Mouse (Mus musculus) hindbrain, embryonic 10.5 days (tissue): ENCODE measurements around the gene Hnrnpc. TPM values are rescaled to one million over a fixed set of nuclear protein-coding genes. Genes with fewer than 3 reads are reported as not detected.

Source experiments
- DNase-seq: peaks from one replicate; pipeline ENCODE4 v3.0.0-alpha.2; 2017; ENCODE audit warnings: low spot score
- H3K27ac ChIP-seq: fragments of 300-500 bp; sonication (generic); 2 replicates; pipeline ENCODE4 v1.5.1; 2016; ENCODE audit warnings: mild to moderate bottlenecking, moderate library complexity
- H3K27me3 ChIP-seq: fragments of 300-500 bp; sonication (generic); 2 replicates; pipeline ENCODE4 v1.6.1; 2016; ENCODE audit warnings: mild to moderate bottlenecking; ENCODE audit not compliant: poor library complexity, insufficient read depth, severe bottlenecking
- H3K36me3 ChIP-seq: fragments of 300-500 bp; sonication (generic); 2 replicates; pipeline ENCODE4 v1.6.1; 2016; ENCODE audit warnings: mild to moderate bottlenecking, moderate library complexity
- H3K4me1 ChIP-seq: fragments of 300-500 bp; sonication (generic); replicated peaks from 2 replicates; pipeline ENCODE4 v1.6.1; 2016; ENCODE audit warnings: mild to moderate bottlenecking
- H3K4me3 ChIP-seq: fragments of 300-500 bp; sonication (generic); 2 replicates; pipeline ENCODE4 v1.5.1; 2016; ENCODE audit warnings: mild to moderate bottlenecking, moderate library complexity
- H3K9me3 ChIP-seq: fragments of 300-500 bp; sonication (generic); 2 replicates; pipeline ENCODE4 v1.6.1; 2016; ENCODE audit warnings: mild to moderate bottlenecking, moderate library complexity
- WGBS: fragments of 180-500 bp; shearing (Covaris S2); methylation state at CpG from one replicate; pipeline ENCODE4 v1.1.7; 2016; 5-methylcytosine and 5-hydroxymethylcytosine counted together
- polyA plus RNA-seq: library from polyadenylated mRNA; unstranded; fragments of >200 nt; fragmentation: Nextera tagmentation; extraction: Ambion mirVana; gene quantifications from 2 replicates; pipeline ENCODE4 v1.2.1, GENCODE M21; 2016

Gene Hnrnpc
- polyA plus RNA-seq, 1 experiment from 2014 or later, result 754 TPM

DNA sequence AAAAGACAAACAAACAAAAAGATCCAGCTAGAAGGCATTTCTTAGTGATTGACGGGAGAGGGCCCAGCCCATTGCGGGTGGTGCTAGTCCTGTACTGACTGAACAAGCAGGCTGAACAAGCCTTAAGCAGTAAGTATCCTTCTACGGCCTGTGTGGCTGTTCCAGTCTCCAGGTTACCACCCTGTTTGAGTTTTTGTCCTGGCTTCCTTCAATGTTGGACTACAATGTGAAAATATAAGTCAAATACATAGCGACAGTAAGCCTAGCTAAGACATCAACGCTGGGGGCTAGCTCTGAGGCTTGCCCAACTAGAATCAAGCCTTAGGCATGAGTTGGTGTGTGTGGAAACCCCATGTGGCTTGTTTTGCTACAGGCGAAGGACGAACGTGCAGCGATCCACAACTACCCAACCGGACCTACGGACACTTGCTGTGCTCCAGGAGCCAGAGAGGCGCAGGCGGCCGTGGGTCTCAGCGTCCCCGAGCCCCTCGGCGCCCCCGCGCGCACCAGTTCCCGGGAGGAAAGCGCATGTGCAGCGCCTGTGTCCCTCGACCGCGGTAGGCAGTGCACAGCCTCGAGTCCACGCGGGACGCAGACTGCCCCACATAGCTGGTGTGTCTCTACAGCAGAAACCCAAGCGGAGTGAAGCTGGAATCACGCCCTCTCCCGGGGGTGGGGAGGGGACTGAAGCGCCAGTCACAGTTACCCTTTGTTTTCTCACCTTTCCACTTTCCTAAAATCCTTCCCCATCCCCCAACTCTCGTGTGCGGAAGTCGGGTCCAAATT lies 15.2 kb upstream of the Hnrnpc start:
- peak; percentile 77 for DNase-seq
- H3K36me3 ChIP-seq, result no peaks in the 10 kb centered on the region
- peaks cover 14% of the 10 kb centered on the region for H3K4me1 ChIP-seq
- H3K27ac ChIP-seq, result peak overlapping the region; percentile 93
- under 1% methylated on average over 38 of the region's 38 CpGs for whole genome bisulfite sequencing
- H3K9me3 ChIP-seq, result no peaks in the 10 kb centered on the region
- H3K27me3 ChIP-seq, result peaks cover 12% of the 10 kb centered on the region; the same call in 1 of the 2 replicates
- peak overlapping the region; percentile 73 for H3K4me3 ChIP-seq

DNA sequence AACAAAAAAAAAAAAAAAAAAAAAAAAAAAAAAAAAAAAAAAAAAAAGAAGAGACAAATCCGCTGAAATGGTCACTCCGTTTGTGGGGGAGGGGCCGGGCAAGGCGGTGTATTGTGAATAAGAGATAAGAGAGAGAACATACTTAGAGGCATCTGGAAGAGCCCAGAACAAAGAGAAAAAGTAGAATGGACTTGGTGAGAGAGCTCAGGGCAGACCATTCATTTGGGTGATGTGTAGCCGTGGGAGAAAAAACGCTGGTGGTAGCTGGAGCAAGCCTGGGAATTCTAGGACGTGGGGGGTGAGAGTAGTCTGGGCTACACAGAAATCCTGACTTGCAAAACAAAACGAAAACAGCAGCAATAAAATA lies 14.6 kb upstream of the Hnrnpc start:
- H3K27me3 ChIP-seq, result peaks cover 12% of the 10 kb centered on the region; the same call in 1 of the 2 replicates
- H3K4me1 ChIP-seq, result peaks cover 14% of the 10 kb centered on the region
- WGBS, result 28% methylated on average over 8 of the region's 8 CpGs
- peak overlapping the region; percentile 93 for H3K27ac ChIP-seq
- H3K9me3 ChIP-seq, result no peaks in the 10 kb centered on the region
- H3K4me3 ChIP-seq, result peak overlapping the region; percentile 73
- no peak for DNase-seq
- no peaks in the 10 kb centered on the region for H3K36me3 ChIP-seq

DNA sequence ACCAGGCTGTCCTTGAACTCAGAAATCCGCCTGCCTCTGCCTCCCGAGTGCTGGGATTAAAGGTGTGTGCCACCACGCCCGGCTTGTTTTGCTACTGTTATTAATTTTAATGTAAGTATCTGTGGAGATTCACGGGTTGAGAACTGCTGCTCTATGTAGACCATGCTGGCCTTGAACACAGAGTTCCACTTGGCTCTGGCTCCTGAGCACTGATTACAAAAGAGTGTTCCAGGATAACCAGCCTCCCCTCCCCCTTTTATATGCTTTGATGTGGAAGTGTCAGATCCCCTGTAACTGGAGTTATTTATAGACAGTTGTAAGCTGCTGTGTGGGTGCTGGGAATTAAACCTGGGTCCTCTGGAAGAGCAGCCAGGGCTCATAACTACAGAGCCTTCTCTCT lies 13.4 kb upstream of the Hnrnpc start:
- Histone ChIP-seq H3K4me1 (peaks cover 14% of the 10 kb centered on the region), H3K36me3 (no peaks in the 10 kb centered on the region), H3K27me3 (peaks cover 12% of the 10 kb centered on the region; the same call in 1 of the 2 replicates), H3K9me3 (no peaks in the 10 kb centered on the region), H3K4me3 (no peak overlapping the region), H3K27ac (no peak overlapping the region)
- WGBS, result 94% methylated on average over 5 of the region's 5 CpGs
- DNase-seq, result no peak

DNA sequence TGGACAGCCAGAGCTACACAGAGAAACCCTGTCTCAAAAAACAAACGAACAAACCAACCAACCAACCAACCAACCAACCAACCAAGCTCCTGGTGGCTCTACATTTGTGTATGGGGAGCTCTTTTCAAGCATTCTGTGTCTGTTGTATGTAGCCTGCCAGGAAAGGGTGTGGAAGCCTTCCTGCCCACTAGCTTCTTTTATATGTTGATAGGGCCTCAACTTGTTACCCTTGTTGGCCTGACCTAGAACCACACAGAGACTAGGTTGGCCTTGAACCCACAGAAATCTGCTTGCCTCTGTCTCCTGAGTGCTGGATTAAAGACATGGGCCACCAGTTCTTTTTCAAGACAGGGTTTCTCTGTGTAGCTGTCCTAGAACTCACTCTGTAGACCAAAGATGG lies 10.3 kb upstream of the Hnrnpc start:
- H3K4me3 ChIP-seq, result no peak overlapping the region
- DNase-seq, result no peak
- no peaks in the 10 kb centered on the region for H3K27me3 ChIP-seq
- 71% methylated on average over 1 of the region's 1 CpGs for WGBS
- H3K36me3 ChIP-seq, result no peaks in the 10 kb centered on the region
- no peaks in the 10 kb centered on the region for H3K9me3 ChIP-seq
- peaks cover 8% of the 10 kb centered on the region for H3K4me1 ChIP-seq
- no peak overlapping the region for H3K27ac ChIP-seq

DNA sequence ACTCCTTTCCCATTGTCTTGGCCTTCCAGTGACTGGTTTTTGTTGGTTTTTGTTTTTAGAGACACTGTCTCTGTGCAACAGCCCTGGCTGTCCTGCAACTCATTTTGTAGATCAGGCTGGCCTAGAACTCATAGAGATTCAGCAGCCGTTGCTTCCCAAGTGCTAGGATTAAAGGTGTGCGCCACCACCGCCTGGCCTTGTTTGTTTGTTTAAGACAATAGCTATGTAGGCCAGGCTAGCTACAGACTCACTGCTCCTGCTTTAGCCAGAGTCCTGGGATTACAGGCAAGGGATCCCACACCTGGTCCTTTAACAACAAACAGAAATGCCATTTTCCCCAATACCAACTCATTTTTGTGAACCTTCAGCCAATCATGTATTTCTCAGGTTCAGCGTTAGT lies 6.5 kb upstream of the Hnrnpc start, which contains the start of gene Rpgrip1:
TSS of gene Rpgrip1 (plus strand) at position 359 of the 400 bp plus-strand sequence.
- no peaks in the 10 kb centered on the region for H3K27me3 ChIP-seq
- no peak within 1 kb of the TSS for H3K4me3 ChIP-seq
- no peaks in the 10 kb centered on the region for H3K36me3 ChIP-seq
- no peak within 1 kb of the TSS for H3K27ac ChIP-seq
- no peak for DNase-seq
- no peaks in the 10 kb centered on the region for H3K9me3 ChIP-seq
- 88% methylated on average over 4 of the region's 4 CpGs for WGBS
- H3K4me1 ChIP-seq, result no peaks in the 10 kb centered on the region

DNA sequence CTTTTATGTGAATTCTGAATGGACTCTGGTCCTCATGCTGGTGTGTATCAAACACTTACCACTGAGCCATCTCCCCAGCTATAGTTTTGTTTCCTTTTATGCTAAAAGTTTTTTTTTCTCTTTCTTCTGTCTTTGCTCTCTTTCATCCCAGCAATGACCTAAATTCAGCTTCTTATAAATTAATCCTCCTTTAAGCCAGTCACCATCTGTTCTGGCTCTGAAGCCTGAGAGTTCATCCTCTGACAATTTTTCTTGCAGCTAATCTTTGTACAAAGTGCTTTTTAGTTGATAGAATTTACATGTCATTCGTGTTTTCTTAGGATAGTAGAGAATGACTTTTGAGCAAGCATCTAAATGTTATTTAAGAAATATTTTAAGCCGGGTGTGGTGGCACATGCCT lies 4.2 kb upstream of the Hnrnpc start:
- H3K27ac ChIP-seq, result no peak overlapping the region
- 0 out of 2 replicates have a peak, but pooled peaks cover 4% of the 10 kb centered on the region for H3K4me1 ChIP-seq
- H3K36me3 ChIP-seq, result no peaks in the 10 kb centered on the region
- H3K4me3 ChIP-seq, result no peak overlapping the region
- WGBS, result 86% methylated on average over 2 of the region's 2 CpGs
- H3K9me3 ChIP-seq, result no peaks in the 10 kb centered on the region
- no peaks in the 10 kb centered on the region for H3K27me3 ChIP-seq
- no peak for DNase-seq

DNA sequence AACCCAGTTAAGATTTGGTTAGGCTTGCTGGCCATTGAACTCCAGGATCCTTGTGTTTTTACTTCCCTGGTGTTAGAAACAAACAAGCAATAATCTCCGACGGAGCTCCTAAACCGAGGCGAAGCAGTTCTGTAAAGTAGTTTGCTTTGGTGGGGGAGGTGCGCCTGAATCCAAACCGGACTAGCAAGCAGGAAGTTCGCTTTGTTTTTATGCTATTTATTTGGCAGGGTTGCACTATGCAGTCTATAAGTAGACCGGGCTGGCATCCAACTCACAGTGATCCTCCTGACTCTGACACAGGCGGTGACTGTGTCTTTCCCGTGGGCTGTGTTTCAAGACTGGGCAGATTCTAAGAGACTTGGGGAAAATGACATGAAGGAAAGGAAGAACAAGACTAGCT lies 2.9 kb upstream of the Hnrnpc start:
- Histone ChIP-seq H3K9me3 (no peaks in the 10 kb centered on the region), H3K36me3 (peaks cover 7% of the 10 kb centered on the region), H3K4me1 (peaks cover 14% of the 10 kb centered on the region), H3K27ac (no peak overlapping the region), H3K27me3 (no peaks in the 10 kb centered on the region), H3K4me3 (no peak overlapping the region)
- WGBS, result 34% methylated on average over 10 of the region's 10 CpGs
- no peak for DNase-seq

DNA sequence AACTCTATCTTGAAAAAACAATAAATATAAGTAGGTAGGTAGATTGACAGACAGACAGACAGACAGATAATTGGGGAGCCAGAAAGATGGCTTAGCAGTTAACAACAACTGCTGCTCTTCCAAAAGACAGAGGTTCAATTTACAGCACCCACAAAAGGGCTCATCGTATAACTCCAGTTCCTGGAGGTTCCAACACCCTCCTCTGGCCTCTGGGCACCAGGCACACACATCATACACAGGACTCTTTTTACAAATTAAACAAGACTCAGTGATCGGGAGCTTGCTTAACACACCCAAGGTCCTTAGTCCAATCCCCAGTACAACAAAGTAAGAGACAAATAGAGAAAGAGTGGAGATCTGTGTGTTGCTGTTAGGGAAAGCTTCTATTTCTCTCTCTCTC lies 1.5 kb upstream of the Hnrnpc start:
- H3K36me3 ChIP-seq, result peaks cover 20% of the 10 kb centered on the region
- peaks cover 28% of the 10 kb centered on the region for H3K4me1 ChIP-seq
- H3K27ac ChIP-seq, result no peak overlapping the region
- 89% methylated on average over 2 of the region's 2 CpGs for WGBS
- H3K27me3 ChIP-seq, result no peaks in the 10 kb centered on the region
- H3K4me3 ChIP-seq, result no peak overlapping the region
- H3K9me3 ChIP-seq, result no peaks in the 10 kb centered on the region
- no peak for DNase-seq

DNA sequence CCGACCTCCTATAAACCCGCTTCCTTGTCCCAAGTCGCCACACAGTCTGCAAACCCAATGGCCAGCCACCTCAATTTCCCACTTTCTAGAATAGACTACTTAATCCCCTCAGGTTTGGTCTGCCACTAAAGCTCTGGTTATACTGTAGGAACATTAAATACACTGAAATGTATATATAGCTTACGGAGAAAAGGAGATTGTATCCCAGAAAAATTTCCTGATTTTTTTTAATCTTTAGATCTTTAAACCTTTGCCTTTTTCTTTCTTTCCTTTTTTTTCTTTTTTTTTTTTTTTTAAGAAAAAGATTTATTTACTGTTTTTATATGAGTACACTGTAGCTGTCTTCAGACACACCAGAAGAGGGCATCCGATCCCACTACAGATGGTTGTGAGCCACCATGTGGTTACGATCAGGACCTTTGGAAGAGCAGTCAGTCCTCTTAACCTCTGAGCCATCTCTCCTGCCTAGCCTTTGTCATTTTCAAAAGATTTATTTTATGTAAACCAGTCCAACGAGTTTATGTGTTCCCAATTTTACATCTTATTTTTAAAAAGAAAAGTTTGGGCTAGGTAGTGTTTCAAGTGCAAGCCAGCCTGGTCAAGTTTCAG lies 953 bp upstream of the Hnrnpc start:
- no peak for DNase-seq
- Histone ChIP-seq H3K9me3 (no peaks in the 10 kb centered on the region), H3K36me3 (peaks cover 24% of the 10 kb centered on the region), H3K4me3 (peak overlapping the region; percentile 93), H3K27ac (peak overlapping the region; percentile 99), H3K4me1 (peaks cover 32% of the 10 kb centered on the region), H3K27me3 (no peaks in the 10 kb centered on the region)
- WGBS, result 40% methylated on average over 7 of the region's 7 CpGs

DNA sequence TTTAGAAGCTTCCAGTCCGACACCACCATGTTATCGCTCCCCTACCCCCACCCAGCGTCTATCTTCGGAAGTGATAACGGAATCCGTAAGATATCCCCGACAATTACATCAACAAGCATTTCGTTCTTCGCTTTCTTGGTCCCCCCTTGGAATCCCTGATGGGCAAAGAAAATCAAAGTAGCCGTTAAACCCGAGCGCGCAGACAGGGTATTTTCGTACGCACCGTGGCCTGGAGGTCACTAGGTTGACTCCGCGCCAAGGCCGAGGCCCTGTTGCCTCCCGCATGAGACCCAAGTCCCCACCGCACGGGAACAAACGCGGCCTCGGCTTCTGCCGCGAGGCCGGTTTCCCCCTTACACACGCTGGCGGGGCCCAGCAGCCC lies 363 bp downstream of the Hnrnpc start:
- peak overlapping the region; percentile 99 for H3K27ac ChIP-seq
- no peaks in the 10 kb centered on the region for H3K27me3 ChIP-seq
- DNase-seq, result no peak
- H3K9me3 ChIP-seq, result no peaks in the 10 kb centered on the region
- peak overlapping the region; percentile 93 for H3K4me3 ChIP-seq
- WGBS, result under 1% methylated on average over 30 of the region's 30 CpGs
- H3K4me1 ChIP-seq, result peaks cover 34% of the 10 kb centered on the region
- peaks cover 37% of the 10 kb centered on the region for H3K36me3 ChIP-seq

DNA sequence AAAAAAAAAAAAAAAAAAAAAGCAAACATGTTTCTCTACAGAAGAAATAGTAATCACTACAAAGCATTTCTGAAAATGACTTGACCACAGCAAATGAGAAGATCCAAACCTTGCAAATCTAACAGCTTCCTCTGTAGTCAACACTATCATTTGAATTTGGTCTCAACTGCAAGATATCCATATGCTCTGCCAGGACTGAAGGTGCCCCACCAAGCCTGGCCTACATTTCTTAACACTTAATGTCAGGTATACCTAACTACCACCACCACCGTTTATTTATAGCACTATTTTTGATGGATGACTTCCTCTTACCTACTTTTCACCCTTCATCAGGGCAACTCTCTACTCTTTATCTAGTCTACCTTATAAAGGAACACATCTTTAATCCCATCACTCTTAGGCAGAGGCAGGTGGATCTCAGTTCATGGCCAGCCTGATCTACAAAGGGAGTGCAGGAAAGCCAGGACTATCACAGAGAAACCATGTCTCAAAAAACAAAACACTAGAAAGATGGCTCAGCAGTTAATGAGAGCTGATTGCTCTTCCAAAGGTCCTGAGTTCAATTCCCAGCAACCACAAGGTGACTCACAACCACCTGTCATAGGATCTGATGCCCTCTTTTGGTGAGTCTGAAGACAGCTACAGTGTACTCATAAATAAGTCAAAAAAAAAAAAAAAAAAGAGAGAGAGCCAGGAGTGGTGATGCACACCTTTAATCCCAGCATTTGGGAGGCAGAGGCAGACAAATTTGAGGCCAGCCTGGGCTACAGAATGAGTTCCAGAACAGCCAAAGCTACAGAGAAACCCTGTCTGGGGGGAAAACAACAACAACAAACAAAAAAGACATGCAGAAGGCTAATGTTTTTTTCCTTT lies 2.3 kb downstream of the Hnrnpc start:
- H3K9me3 ChIP-seq, result no peaks in the 10 kb centered on the region
- H3K4me1 ChIP-seq, result peaks cover 34% of the 10 kb centered on the region
- WGBS, result 98% methylated on average over 1 of the region's 1 CpGs
- H3K27ac ChIP-seq, result no peak overlapping the region
- peak overlapping the region; percentile 93 for H3K4me3 ChIP-seq
- no peaks in the 10 kb centered on the region for H3K27me3 ChIP-seq
- H3K36me3 ChIP-seq, result peaks cover 47% of the 10 kb centered on the region
- no peak for DNase-seq

DNA sequence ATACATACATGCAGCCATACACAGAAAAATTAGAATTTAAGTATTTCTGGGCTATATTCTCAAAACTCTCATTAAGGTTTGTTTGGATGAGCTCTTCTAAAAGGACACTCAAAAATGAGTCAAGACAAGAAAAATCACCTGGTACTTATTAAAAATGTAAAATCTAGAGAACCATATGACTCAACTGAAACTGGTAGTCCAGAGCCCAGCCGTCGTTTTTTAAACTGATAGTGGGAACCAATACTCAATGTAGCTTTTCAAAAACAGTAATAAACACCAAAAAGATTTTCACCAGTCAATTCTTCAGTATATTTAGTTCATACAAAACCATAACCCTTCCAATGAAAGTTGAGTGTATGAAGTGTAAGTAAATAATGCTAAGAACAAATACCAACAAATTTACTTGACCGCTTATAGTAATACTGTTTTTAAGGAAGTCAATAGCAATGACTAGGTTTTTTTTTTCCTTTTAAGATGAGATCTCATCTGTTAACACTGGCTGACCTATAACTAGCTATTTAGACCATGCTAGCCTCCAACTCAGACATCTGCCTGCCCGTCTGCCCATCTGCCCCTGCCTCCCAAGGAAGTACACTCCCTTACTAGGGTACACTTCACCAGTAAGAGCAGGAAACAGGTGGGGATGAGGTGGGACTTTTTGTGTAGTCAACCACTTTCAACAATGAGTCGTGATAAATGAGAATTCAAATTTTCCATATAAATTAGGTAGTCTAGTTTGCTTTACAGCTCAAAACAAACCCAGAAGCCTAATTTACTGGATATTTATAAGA lies 3.5 kb downstream of the Hnrnpc start:
- DNase-seq, result no peak
- H3K9me3 ChIP-seq, result no peaks in the 10 kb centered on the region
- peaks cover 59% of the 10 kb centered on the region for H3K36me3 ChIP-seq
- H3K27ac ChIP-seq, result no peak overlapping the region
- H3K4me1 ChIP-seq, result peaks cover 34% of the 10 kb centered on the region
- WGBS, result 85% methylated on average over 5 of the region's 5 CpGs
- H3K27me3 ChIP-seq, result no peaks in the 10 kb centered on the region
- peak overlapping the region; percentile 93 for H3K4me3 ChIP-seq
